7 mouse cellular contexts compared by ENCODE assay signal in genomic region chr2:180040406-180040805, GRCm38 (mm10). TPM values are rescaled to one million over a fixed set of nuclear protein-coding genes. Genes with fewer than 3 reads are reported as not detected.
DNase-seq lines count a peak whose midpoint lies in the region; TF ChIP-seq lines count a peak whose summit lies in the region.

No protein-coding gene starts in this region.

- peak overlapping the region; percentile 92 for H3K9ac ChIP-seq in ES-Bruce4 (ENCODE audit: low read depth, poor library complexity, severe bottlenecking)

- peaks cover 79% of the 10 kb centered on the region for H3K79me2 ChIP-seq in C2C12 (ENCODE audit: control insufficient read depth, insufficient read depth)

- TF ChIP-seq POLR2A in ES-Bruce4 (IDR thresholded peaks at IDR 0.05; ENCODE audit: insufficient read depth, low read length) = no peak

- H3K79me3 ChIP-seq in C2C12 (ENCODE audit: low read depth) = peaks cover 45% of the 10 kb centered on the region

- DNase-seq in hindbrain, embryonic 10.5 days (ENCODE audit: low spot score) = no peak
- no peak for DNase-seq in urinary bladder, postnatal 36 days (ENCODE audit: low spot score in 2 of 2)
- DNase-seq in spleen, postnatal 36 days (ENCODE audit: low spot score in 2 of 2) = no peak
- DNase-seq in left cerebral cortex, adult 8-10 months (ENCODE audit: low spot score in 2 of 2) = no peak

- H3K27ac ChIP-seq in ES-Bruce4 (ENCODE audit: insufficient read depth, low read length) = no peak overlapping the region
- no peak overlapping the region for H3K27ac ChIP-seq in hindbrain, embryonic 10.5 days

- no peak for TF ChIP-seq EP300 in ES-Bruce4 (IDR thresholded peaks at IDR 0.05; ENCODE audit: insufficient read depth, low read depth, low read length)

- peaks cover 5% of the 10 kb centered on the region for H3K4me1 ChIP-seq in ES-Bruce4 (ENCODE audit: control insufficient read depth, insufficient read depth, low read length)
- H3K4me1 ChIP-seq in hindbrain, embryonic 10.5 days (replicated peaks) = peaks cover 49% of the 10 kb centered on the region
- H3K4me1 ChIP-seq in megakaryocyte, embryonic 14.5 days = peaks cover 64% of the 10 kb centered on the region

- H3K36me3 ChIP-seq in C2C12 (ENCODE audit: control insufficient read depth, insufficient read depth) = peaks cover 49% of the 10 kb centered on the region
- peaks cover 17% of the 10 kb centered on the region for H3K36me3 ChIP-seq in ES-Bruce4 (ENCODE audit: control insufficient read depth, insufficient read depth, low read length, poor library complexity, severe bottlenecking)
- H3K36me3 ChIP-seq in hindbrain, embryonic 10.5 days = peaks cover 49% of the 10 kb centered on the region
- peaks cover 52% of the 10 kb centered on the region for H3K36me3 ChIP-seq in megakaryocyte, embryonic 14.5 days (replicated peaks; ENCODE audit: low read length)

- H3K4me3 ChIP-seq in C2C12 (ENCODE audit: insufficient read depth, poor library complexity, severe bottlenecking) (peak overlapping the region; percentile 94), ES-Bruce4 (ENCODE audit: low read depth, low read length) (no peak overlapping the region)
- H3K4me3 ChIP-seq in hindbrain, embryonic 10.5 days = peak overlapping the region; percentile 99
- peak overlapping the region; percentile 100 for H3K4me3 ChIP-seq in megakaryocyte, embryonic 14.5 days (replicated peaks)

- 63% methylated on average over 6 of the region's 6 CpGs for WGBS in hindbrain, embryonic 10.5 days

- TF ChIP-seq CTCF in C2C12 (IDR thresholded peaks at IDR 0.05; ENCODE audit: control insufficient read depth, insufficient read depth, insufficient read length) (no peak), ES-Bruce4 (IDR thresholded peaks at IDR 0.05; ENCODE audit: low read depth, low read length) (no peak)

- H3ac ChIP-seq in C2C12 (ENCODE audit: control insufficient read depth, insufficient read length, low read depth) = peak overlapping the region; percentile 43

- H3K9me3 ChIP-seq in ES-Bruce4 (replicated peaks; ENCODE audit: control insufficient read depth, insufficient read depth, low read length, poor library complexity, severe bottlenecking) = no peaks in the 10 kb centered on the region
- H3K9me3 ChIP-seq in hindbrain, embryonic 10.5 days = no peaks in the 10 kb centered on the region
- H3K9me3 ChIP-seq in megakaryocyte, embryonic 14.5 days = no peaks in the 10 kb centered on the region

- H3K27me3 ChIP-seq in C2C12 (ENCODE audit: control insufficient read depth, insufficient read depth, insufficient read length) (no peaks in the 10 kb centered on the region), ES-Bruce4 (ENCODE audit: control insufficient read depth, insufficient read depth, low read length, poor library complexity, severe bottlenecking) (no peaks in the 10 kb centered on the region)
- no peaks in the 10 kb centered on the region for H3K27me3 ChIP-seq in hindbrain, embryonic 10.5 days (ENCODE audit: insufficient read depth, poor library complexity, severe bottlenecking)
- H3K27me3 ChIP-seq in megakaryocyte, embryonic 14.5 days (replicated peaks) = peaks cover 11% of the 10 kb centered on the region

TF ChIP-seq in C2C12, 6 proteins besides CTCF, POLR2A, EP300 and RAD21:
- no peak for TF ChIP-seq MAX (IDR thresholded peaks at IDR 0.05)
- TF ChIP-seq USF1 (IDR thresholded peaks at IDR 0.05; ENCODE audit: low read depth) = no peak
- no peak for TF ChIP-seq CEBPB (IDR thresholded peaks at IDR 0.05; ENCODE audit: low read depth)
- TF ChIP-seq FOSL1 (IDR thresholded peaks at IDR 0.05; ENCODE audit: insufficient read depth, low read length, poor library complexity, severe bottlenecking) = no peak
- TF ChIP-seq MYOG (IDR thresholded peaks at IDR 0.05; ENCODE audit: control insufficient read depth, extremely low read depth, insufficient read length) = no peak
- TF ChIP-seq MYOD1 (IDR thresholded peaks at IDR 0.05; ENCODE audit: control insufficient read depth, insufficient read length, low read depth) = no peak

RNA-seq across cellular contexts. Expression of gene Psma7, which starts 1.8 kb away (rescaled TPM):
- polyA plus RNA-seq in C2C12 (2012; fragmentation: generic; extraction: Trizol) (559 TPM), ES-Bruce4 (2011; ENCODE audit: insufficient read depth, insufficient read length, low read depth, missing spikeins) (257 and 264 TPM in 2 replicates)
- 794 and 830 TPM in 2 replicates for polyA plus RNA-seq in hindbrain, embryonic 10.5 days (2016; fragmentation: Nextera tagmentation; extraction: Ambion mirVana)
- polyA plus RNA-seq in megakaryocyte, embryonic 14.5 days (2012; ENCODE audit: insufficient read depth, low replicate concordance) = 52.5 and 97.9 TPM in 2 replicates
- 100 to 1,000 TPM; 169 to 186 (median 174) TPM for total RNA-seq in left cerebral cortex, adult 8-10 months (2022)

RNA-seq across cellular contexts. Expression of gene Ss18l1, which starts 1.9 kb away (rescaled TPM):
- polyA plus RNA-seq in C2C12 (2012; fragmentation: generic; extraction: Trizol) (0.96 TPM), ES-Bruce4 (2011; ENCODE audit: insufficient read depth, insufficient read length, low read depth, missing spikeins) (5.1 TPM in 2 replicates)
- polyA plus RNA-seq in hindbrain, embryonic 10.5 days (2016; fragmentation: Nextera tagmentation; extraction: Ambion mirVana) = 10.0 and 14.7 TPM in 2 replicates
- polyA plus RNA-seq in megakaryocyte, embryonic 14.5 days (2012; ENCODE audit: insufficient read depth, low replicate concordance) = 0.54 and 0.75 TPM in 2 replicates
- total RNA-seq in left cerebral cortex, adult 8-10 months (2022) = 10 to 100 TPM; 37.1 to 40.6 (median 38.9) TPM

RNA-seq across cellular contexts. Expression of gene Lsm14b, which starts 15.6 kb away (rescaled TPM):
- 35.2 TPM for polyA plus RNA-seq in C2C12 (2012; fragmentation: generic; extraction: Trizol)
- 55.6 and 59.8 TPM in 2 replicates for polyA plus RNA-seq in ES-Bruce4 (2011; ENCODE audit: insufficient read depth, insufficient read length, low read depth, missing spikeins)
- polyA plus RNA-seq in hindbrain, embryonic 10.5 days (2016; fragmentation: Nextera tagmentation; extraction: Ambion mirVana) = 9.4 and 12.9 TPM in 2 replicates
- 17.3 and 46.0 TPM in 2 replicates for polyA plus RNA-seq in megakaryocyte, embryonic 14.5 days (2012; ENCODE audit: insufficient read depth, low replicate concordance)
- total RNA-seq in left cerebral cortex, adult 8-10 months (2022) = 100 to 1,000 TPM in 3 of 4 experiments, 10 to 100 TPM in 1; 99.1 to 113 (median 109) TPM

RNA-seq across cellular contexts. Expression of gene Mtg2, which starts 30.0 kb away (rescaled TPM):
- polyA plus RNA-seq in C2C12 (2012; fragmentation: generic; extraction: Trizol) (18.0 TPM), ES-Bruce4 (2011; ENCODE audit: insufficient read depth, insufficient read length, low read depth, missing spikeins) (12.4 and 14.7 TPM in 2 replicates)
- 33.9 TPM in 2 replicates for polyA plus RNA-seq in hindbrain, embryonic 10.5 days (2016; fragmentation: Nextera tagmentation; extraction: Ambion mirVana)
- polyA plus RNA-seq in megakaryocyte, embryonic 14.5 days (2012; ENCODE audit: insufficient read depth, low replicate concordance) = 2.3 and 13.9 TPM in 2 replicates
- total RNA-seq in left cerebral cortex, adult 8-10 months (2022) = 10 to 100 TPM; 14.8 to 18.1 (median 16.8) TPM
